Mouse (Mus musculus) G1E (cell line): ENCODE measurements around the gene Ptrh1. TPM values are rescaled to one million over a fixed set of nuclear protein-coding genes. Genes with fewer than 3 reads are reported as not detected.

ENCODE experiments used
- ATAC-seq: 2 replicates; pipeline ENCODE4 v1.8.0; 2016; ENCODE audit warnings: mild to moderate bottlenecking; ENCODE audit not compliant: insufficient number of reproducible peaks, poor library complexity, low FRiP score, severe bottlenecking; ENCODE audit errors: extremely low read depth
- DNase-seq: peaks from one replicate; pipeline ENCODE4 v3.0.0; 2012; ENCODE audit warnings: low spot score
- H3K27me3 ChIP-seq: 2 replicates; pipeline ENCODE4 v1.6.1; 2012; ENCODE audit warnings: mild to moderate bottlenecking, low read length, inconsistent platforms; ENCODE audit not compliant: insufficient read depth
- H3K36me3 ChIP-seq: replicated peaks from 2 replicates; pipeline ENCODE3; 2012; ENCODE audit warnings: mild to moderate bottlenecking, inconsistent platforms
- H3K4me1 ChIP-seq: 2 replicates; pipeline ENCODE4 v1.6.1; 2012; ENCODE audit warnings: low read depth, low read length, inconsistent platforms, mixed read lengths; ENCODE audit not compliant: insufficient read depth
- H3K4me3 ChIP-seq: 2 replicates; pipeline ENCODE4 v1.5.1; 2012; ENCODE audit warnings: low read depth, mild to moderate bottlenecking, inconsistent platforms, low read length, moderate library complexity, mixed read lengths
- H3K9me3 ChIP-seq: replicated peaks from 2 replicates; pipeline ENCODE4 v1.6.1; 2012; ENCODE audit warnings: inconsistent platforms
- CTCF ChIP-seq: IDR thresholded peaks from 2 replicates; pipeline ENCODE4 v1.5.1; 2012; ENCODE audit warnings: low read depth, low read length, inconsistent platforms, mixed read lengths
- GATA1 ChIP-seq: IDR thresholded peaks from 2 replicates; pipeline ENCODE4 v1.6.1; 2012; ENCODE audit warnings: borderline replicate concordance, low read length, inconsistent platforms, mixed read lengths
- GATA2 ChIP-seq: IDR thresholded peaks from 2 replicates; pipeline ENCODE4 v1.6.1; 2012; ENCODE audit warnings: low read depth, low read length, inconsistent platforms, borderline replicate concordance
- POLR2AphosphoS5 ChIP-seq: IDR thresholded peaks from 2 replicates; pipeline ENCODE4 v1.6.1; 2012; ENCODE audit warnings: low read depth, low read length, inconsistent platforms; ENCODE audit not compliant: insufficient replicate concordance
- TAL1 ChIP-seq: conservative IDR thresholded peaks from 2 replicates; pipeline ENCODE4 v1.6.1; 2012; ENCODE audit warnings: low read depth, low read length, inconsistent platforms, mixed read lengths
- polyA plus RNA-seq: library from polyadenylated mRNA; stranded (reverse); fragments of >175 nt; gene quantifications from 2 replicates; pipeline ENCODE4 v1.2.3, GENCODE M21; 2012
- total RNA-seq, 2 experiments: library from RNA; stranded (forward) in 1 of 2; stranded (reverse) in 1 of 2; fragments of 200-1000 nt in 1 of 2; fragments of >200 nt in 1 of 2; fragmentation: Nextera tagmentation in 1 of 2; gene quantifications; 2 replicates each; pipeline ENCODE4 v1.2.3; 2014 to 2017

Ptrh1 gene
- 3.4 and 4.0 TPM in 2 replicates for total RNA-seq (2014; fragmentation: Nextera tagmentation)
- total RNA-seq (2017), result 4.8 and 5.0 TPM in 2 replicates
- 4.3 and 5.3 TPM in 2 replicates for polyA plus RNA-seq

DNA sequence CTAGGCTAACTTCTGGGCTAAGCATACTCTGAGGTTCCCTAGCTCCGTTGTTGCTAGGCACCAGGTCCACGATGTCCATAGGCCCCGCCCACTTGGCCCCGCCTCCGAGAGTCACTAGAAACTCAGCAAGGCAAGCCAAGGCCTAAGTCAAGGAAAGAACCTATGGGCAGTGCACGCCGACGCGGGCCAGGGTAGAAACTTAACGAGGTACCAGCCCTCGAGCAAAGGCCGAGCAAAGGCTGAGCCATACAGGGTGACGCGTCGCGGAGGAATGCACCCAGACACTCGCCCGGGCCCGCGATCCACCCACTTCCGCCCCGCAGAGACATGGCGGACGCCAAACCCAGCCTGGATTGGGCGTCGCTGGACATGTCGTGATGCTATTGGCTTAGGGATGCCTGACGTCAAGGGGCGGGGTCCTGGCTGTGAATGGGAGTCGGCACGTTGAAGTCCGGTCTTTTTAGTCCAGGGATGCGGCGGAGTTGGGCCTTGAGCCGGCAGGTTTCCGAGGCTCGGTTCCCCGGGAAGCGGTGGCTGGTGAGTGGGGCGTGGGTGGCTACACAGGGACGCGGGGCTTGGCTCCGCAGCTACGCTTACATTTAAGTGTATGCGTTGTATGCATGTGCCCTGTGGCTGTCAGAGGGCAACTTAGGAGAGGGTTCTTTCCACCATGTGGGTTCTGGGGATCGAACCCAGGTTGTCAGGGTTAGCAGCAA is at the start of gene Ptrh1, which contains the start of gene Ttc16:
TSS of gene Ptrh1 (plus strand) at position 428 of the 716 bp plus-strand sequence.
TSS of gene Ttc16 (minus strand) at position 275 of the 716 bp plus-strand sequence.
- peak; percentile 96 for ATAC-seq
- Histone ChIP-seq H3K4me1 (peaks cover 36% of the 10 kb centered on the region), H3K9me3 (no peaks in the 10 kb centered on the region), H3K4me3 (peak within 1 kb of the TSS; percentile 78), H3K36me3 (peaks cover 28% of the 10 kb centered on the region), H3K27me3 (peaks cover 17% of the 10 kb centered on the region)
- TF ChIP-seq TAL1, result no peak
- no peak for TF ChIP-seq GATA2
- TF ChIP-seq CTCF, result no peak
- no peak for TF ChIP-seq GATA1
- no peak for TF ChIP-seq POLR2AphosphoS5
- peak; percentile 99 for DNase-seq

DNA sequence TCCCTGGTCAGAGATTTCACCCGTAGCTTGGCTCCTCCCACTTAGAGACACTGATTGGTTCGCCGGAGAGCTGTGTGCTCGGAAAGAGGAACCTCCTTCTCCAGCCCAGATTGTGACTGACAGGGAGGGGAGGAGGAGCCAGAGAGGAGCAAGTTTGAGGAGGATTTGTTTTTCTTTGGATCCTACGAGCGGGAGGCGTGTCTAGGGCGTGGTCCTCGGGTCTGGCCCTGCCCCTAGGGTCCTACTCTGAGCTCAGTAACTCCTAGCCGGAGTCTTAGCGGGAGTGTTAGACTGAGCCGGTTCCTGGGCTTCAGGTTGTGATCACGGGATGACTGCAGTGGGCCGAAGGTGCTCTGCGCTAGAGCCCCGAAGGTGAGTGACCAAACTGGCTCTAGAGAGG is 48.2 kb upstream of the Ptrh1 start:
- ATAC-seq (peak; percentile 97), DNase-seq (peak; percentile 91)
- H3K9me3 ChIP-seq, result no peaks in the 10 kb centered on the region
- TF ChIP-seq POLR2AphosphoS5, result no peak
- no peak for TF ChIP-seq CTCF
- no peak for TF ChIP-seq GATA1
- TF ChIP-seq TAL1, result no peak
- no peak for TF ChIP-seq GATA2
- H3K4me1 ChIP-seq, result peaks cover 14% of the 10 kb centered on the region
- no peaks in the 10 kb centered on the region for H3K36me3 ChIP-seq
- peaks cover 61% of the 10 kb centered on the region for H3K27me3 ChIP-seq
- H3K4me3 ChIP-seq, result peak overlapping the region; percentile 62; the same call in 1 of the 2 replicates

DNA sequence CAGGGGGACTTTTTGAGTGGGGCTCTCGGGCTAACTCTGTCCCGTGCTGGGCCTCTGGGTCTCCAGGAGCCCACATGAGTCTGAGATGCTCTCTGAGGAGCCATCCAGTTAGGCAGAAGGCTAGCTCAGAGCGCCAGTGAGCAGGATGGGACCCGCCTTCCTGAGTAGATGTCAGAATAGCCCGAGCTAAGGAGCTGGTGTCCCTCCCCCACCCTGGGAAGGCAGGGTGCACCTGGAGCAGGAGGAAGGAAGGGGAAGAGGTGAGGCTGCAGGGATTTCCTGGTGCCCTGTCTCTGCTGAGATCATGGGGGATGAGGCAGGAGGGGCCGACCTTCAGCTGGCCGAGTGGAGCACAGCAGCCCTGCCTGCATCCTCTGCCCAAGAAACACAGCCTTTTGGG is 47.1 kb upstream of the Ptrh1 start:
- H3K27me3 ChIP-seq, result peaks cover 63% of the 10 kb centered on the region
- no peak for TF ChIP-seq GATA1
- TF ChIP-seq GATA2, result no peak
- TF ChIP-seq POLR2AphosphoS5, result no peak
- TF ChIP-seq CTCF, result no peak
- TF ChIP-seq TAL1, result no peak
- H3K36me3 ChIP-seq, result no peaks in the 10 kb centered on the region
- DNase-seq (no peak), ATAC-seq (no peak)
- H3K4me3 ChIP-seq, result peak overlapping the region; percentile 9; the same call in 1 of the 2 replicates
- H3K9me3 ChIP-seq, result no peaks in the 10 kb centered on the region
- peaks cover 11% of the 10 kb centered on the region for H3K4me1 ChIP-seq

DNA sequence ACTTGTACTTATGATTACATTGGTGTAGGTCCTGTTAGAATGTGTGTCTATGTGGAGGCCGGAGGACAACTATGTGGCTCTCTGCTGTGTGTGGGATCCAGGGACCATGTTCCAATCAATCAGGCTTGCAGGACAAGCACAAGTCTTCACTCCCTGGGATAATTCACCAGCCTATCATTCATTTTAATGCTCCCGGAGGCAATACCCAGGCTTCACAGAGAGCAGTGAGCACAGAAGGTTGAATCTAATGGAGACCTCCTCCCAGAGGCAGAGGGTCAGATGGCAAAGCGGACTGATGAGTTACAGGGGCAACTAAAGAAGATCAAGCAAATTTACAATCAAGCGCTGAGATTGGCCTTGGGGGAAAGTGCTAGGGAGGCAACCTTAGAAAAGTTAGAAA is 46.0 kb upstream of the Ptrh1 start:
- H3K9me3 ChIP-seq, result no peaks in the 10 kb centered on the region
- ATAC-seq (no peak), DNase-seq (no peak)
- peaks cover 65% of the 10 kb centered on the region for H3K27me3 ChIP-seq
- H3K4me3 ChIP-seq, result no peak overlapping the region
- TF ChIP-seq POLR2AphosphoS5 (no peak), GATA2 (no peak), CTCF (no peak), TAL1 (no peak)
- no peaks in the 10 kb centered on the region for H3K36me3 ChIP-seq
- H3K4me1 ChIP-seq, result peaks cover 11% of the 10 kb centered on the region

DNA sequence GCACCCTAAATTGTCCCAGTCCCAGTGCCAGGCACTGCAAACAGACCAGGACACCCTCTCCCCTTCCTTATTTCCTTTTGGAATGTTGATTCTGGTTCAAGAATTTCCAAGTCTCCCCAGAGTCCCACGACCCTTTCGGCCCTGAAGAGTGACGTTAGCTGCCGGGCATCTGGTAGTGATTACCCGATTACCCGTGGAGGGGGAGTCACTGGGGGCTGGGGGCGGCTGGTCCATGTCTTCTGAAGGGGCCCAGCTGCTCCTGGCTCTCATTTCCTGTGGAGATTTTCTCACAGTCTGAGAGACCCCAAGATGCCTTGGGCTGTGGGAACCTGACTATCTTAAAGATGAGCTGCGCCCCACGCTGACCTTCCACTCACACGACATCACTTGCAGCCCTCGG is 44.7 kb upstream of the Ptrh1 start:
- TF ChIP-seq POLR2AphosphoS5 (no peak), GATA2 (no peak), GATA1 (no peak), TAL1 (no peak), CTCF (no peak)
- Histone ChIP-seq H3K36me3 (no peaks in the 10 kb centered on the region), H3K4me1 (peaks cover 15% of the 10 kb centered on the region), H3K4me3 (no peak overlapping the region), H3K27me3 (peaks cover 63% of the 10 kb centered on the region), H3K9me3 (no peaks in the 10 kb centered on the region)
- ATAC-seq (no peak), DNase-seq (no peak)

DNA sequence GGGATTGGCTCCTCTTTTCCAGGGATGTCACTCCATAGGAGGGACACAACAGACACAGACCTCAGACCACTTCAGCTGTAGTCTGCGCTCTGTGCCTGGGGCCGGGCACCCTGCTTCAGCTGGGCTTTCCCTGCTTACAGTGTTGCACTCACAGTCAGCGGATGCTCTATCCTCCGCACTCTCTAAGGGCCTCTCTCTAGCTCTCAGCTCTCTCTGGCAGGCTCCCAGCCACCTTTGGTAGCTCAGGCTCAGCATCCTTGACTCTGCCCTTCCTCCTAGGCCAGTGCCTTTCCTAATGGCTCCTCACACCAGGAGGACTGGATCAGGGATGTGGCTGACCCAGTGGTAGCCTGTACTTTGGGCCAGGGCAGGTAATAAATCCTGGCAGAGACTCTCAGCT is 43.7 kb upstream of the Ptrh1 start:
- Histone ChIP-seq H3K9me3 (no peaks in the 10 kb centered on the region), H3K27me3 (peaks cover 66% of the 10 kb centered on the region), H3K4me1 (peaks cover 15% of the 10 kb centered on the region), H3K36me3 (no peaks in the 10 kb centered on the region), H3K4me3 (no peak overlapping the region)
- ATAC-seq, result no peak
- no peak for DNase-seq
- no peak for TF ChIP-seq POLR2AphosphoS5
- no peak for TF ChIP-seq TAL1
- no peak for TF ChIP-seq GATA2
